Mouse (Mus musculus) gastrocnemius, postnatal 4 days (tissue): ENCODE data around the gene Hpgds. TPM values are rescaled to one million over a fixed set of nuclear protein-coding genes. Genes with fewer than 3 reads are reported as not detected.

Source experiments
- DNase-seq, 2 experiments: peaks; one replicate each; pipeline ENCODE4 v3.0.0; 2021 to 2022; ENCODE audit warnings: low spot score in 2 of 2, mixed read lengths in 2 of 2
- long read RNA-seq, 2 experiments: library from polyadenylated mRNA; stranded (forward); transcript quantifications; one replicate each; pipeline ENCODE4 v2.0.0; 2021
- total RNA-seq, 2 experiments: library from RNA; stranded (reverse); gene quantifications; 2 replicates each; pipeline ENCODE4 v1.2.3; 2021

The Hpgds gene
- 1 to 10 TPM; 4.3 to 4.5 TPM for total RNA-seq
- long read RNA-seq, experiment 1, partial matches to known transcripts: 0 of 1 reads
- long read RNA-seq, experiment 1, other reads (novel, unspliced or antisense): 0 of 1 reads
- long read RNA-seq, experiment 2, partial matches to known transcripts: 1 of 1 reads
- long read RNA-seq, experiment 2, other reads (novel, unspliced or antisense): 0 of 1 reads

GRCm38 (mm10) chr6:65144621-65145205, at the start of gene Hpgds:
Hpgds (minus strand) TSS chr6:65144908.
- DNase-seq: no peak

- DNase-seq: no peak
Measured at GRCm38 (mm10) chr6:65164977-65165376, 20.3 kb upstream of the Hpgds start.

GRCm38 (mm10) chr6:65164137-65164536, 19.4 kb upstream of the Hpgds start:
- DNase-seq: no peak

- DNase-seq: no peak
Measured at GRCm38 (mm10) chr6:65159381-65159942, 14.8 kb upstream of the Hpgds start.

GRCm38 (mm10) chr6:65157042-65157441, 12.3 kb upstream of the Hpgds start:
- no peak for DNase-seq

GRCm38 (mm10) chr6:65153570-65153969, 8.9 kb upstream of the Hpgds start:
- DNase-seq: no peak

- DNase-seq: no peak
Measured at GRCm38 (mm10) chr6:65150703-65151102, 6.0 kb upstream of the Hpgds start.

- no peak for DNase-seq
Measured at GRCm38 (mm10) chr6:65146363-65146762, 1.7 kb upstream of the Hpgds start.

- DNase-seq: no peak
Measured at GRCm38 (mm10) chr6:65142316-65142715, 2.4 kb downstream of the Hpgds start.

- DNase-seq: no peak
Measured at GRCm38 (mm10) chr6:65140750-65141243, 3.9 kb downstream of the Hpgds start.

- no peak for DNase-seq
Measured at GRCm38 (mm10) chr6:65140082-65140749, 4.5 kb downstream of the Hpgds start.

- DNase-seq: no peak
Measured at GRCm38 (mm10) chr6:65138243-65138642, 6.5 kb downstream of the Hpgds start.

GRCm38 (mm10) chr6:65137802-65138201, 6.9 kb downstream of the Hpgds start:
- DNase-seq: no peak

GRCm38 (mm10) chr6:65132376-65132775, 12.3 kb downstream of the Hpgds start:
- no peak for DNase-seq

- DNase-seq: peak in 1 of 2 experiments; percentile 28
Measured at GRCm38 (mm10) chr6:65126074-65126726, 18.5 kb downstream of the Hpgds start.

GRCm38 (mm10) chr6:65117540-65117939, 27.2 kb downstream of the Hpgds start:
- no peak for DNase-seq

GRCm38 (mm10) chr6:65114902-65115301, 29.8 kb downstream of the Hpgds start:
- no peak for DNase-seq

GRCm38 (mm10) chr6:65079139-65079538, 65.6 kb downstream of the Hpgds start:
- no peak for DNase-seq

- DNase-seq: no peak
Measured at GRCm38 (mm10) chr6:65075201-65075600, 69.5 kb downstream of the Hpgds start.
